Mouse (Mus musculus) naive thymus-derived CD4-positive, alpha-beta T cell, adult 2 months (primary cell): Measurements from ENCODE around the gene Kif4.
A peak's percentile ranks its signal among the peaks of the same experiment; 100 is the strongest.

Experiments used
- DNase-seq: peaks from one replicate; pipeline ENCODE4 v3.0.0-alpha.2; 2011; ENCODE audit warnings: low read depth

Kif4 gene

GRCm38 (mm10) chrX:100730266-100730665 is 104.7 kb downstream of the Kif4 start:
- DNase-seq: no peak

- DNase-seq: no peak
Observed at GRCm38 (mm10) chrX:100734359-100734758, 108.8 kb downstream of the Kif4 start.

GRCm38 (mm10) chrX:100738918-100739317 is 113.4 kb downstream of the Kif4 start:
- DNase-seq: peak; percentile 4

- no peak for DNase-seq
Observed at GRCm38 (mm10) chrX:100739443-100739842, 113.9 kb downstream of the Kif4 start.

- DNase-seq: no peak
Observed at GRCm38 (mm10) chrX:100740785-100741184, 115.2 kb downstream of the Kif4 start.

- peak; percentile 34 for DNase-seq
Observed at GRCm38 (mm10) chrX:100741940-100742339, 116.4 kb downstream of the Kif4 start.

- no peak for DNase-seq
Observed at GRCm38 (mm10) chrX:100765855-100766254, 140.3 kb downstream of the Kif4 start.

- peak; percentile 43 for DNase-seq
Observed at GRCm38 (mm10) chrX:100767181-100767884, 141.8 kb downstream of the Kif4 start, which contains the start of gene Dlg3. Dlg3 (plus strand) TSS chrX:100767722.

GRCm38 (mm10) chrX:100767885-100768626 is 142.5 kb downstream of the Kif4 start:
- no peak for DNase-seq

GRCm38 (mm10) chrX:100769281-100769680 is 143.7 kb downstream of the Kif4 start:
- DNase-seq: no peak

GRCm38 (mm10) chrX:100774341-100774811 is 148.8 kb downstream of the Kif4 start:
- peak; percentile 77 for DNase-seq

- DNase-seq: no peak
Observed at GRCm38 (mm10) chrX:100775405-100775804, 149.9 kb downstream of the Kif4 start.

- DNase-seq: peak; percentile 72
Observed at GRCm38 (mm10) chrX:100776494-100776893, 151.0 kb downstream of the Kif4 start.
